Mouse (Mus musculus) lung, embryonic 15.5 days (tissue): ENCODE results near the gene Gpank1. TPM values are rescaled to one million over a fixed set of nuclear protein-coding genes. Genes with fewer than 3 reads are reported as not detected.
A peak's percentile ranks its signal among the peaks of the same experiment; 100 is the strongest.

Experiments used
- ATAC-seq: fragments of 200-750 bp; cut with Nextera tagmentation; 2 replicates; pipeline ENCODE4 v1.8.0; 2017; ENCODE audit warnings: moderate number of reproducible peaks, borderline replicate concordance; ENCODE audit not compliant: low FRiP score, low TSS enrichment; ENCODE audit errors: extremely low read depth
- H3K27ac ChIP-seq: fragments of 300-500 bp; sonication (generic); 2 replicates; pipeline ENCODE4 v1.5.1; 2015; ENCODE audit warnings: moderate library complexity, mild to moderate bottlenecking, inconsistent platforms
- H3K27me3 ChIP-seq: fragments of 300-500 bp; sonication (generic); 2 replicates; pipeline ENCODE4 v1.6.1; 2015; ENCODE audit warnings: inconsistent platforms
- H3K36me3 ChIP-seq: fragments of 300-500 bp; sonication (generic); 2 replicates; pipeline ENCODE4 v1.6.1; 2015; ENCODE audit warnings: inconsistent platforms
- H3K4me1 ChIP-seq: fragments of 300-500 bp; sonication (generic); 2 replicates; pipeline ENCODE4 v1.6.1; 2015; ENCODE audit warnings: inconsistent platforms
- H3K4me2 ChIP-seq: fragments of 300-500 bp; sonication (generic); 2 replicates; pipeline ENCODE4 v1.6.1; 2015; ENCODE audit warnings: inconsistent platforms, mild to moderate bottlenecking, moderate library complexity
- H3K4me3 ChIP-seq: fragments of 300-500 bp; sonication (generic); 2 replicates; pipeline ENCODE4 v1.5.1; 2015; ENCODE audit warnings: mild to moderate bottlenecking, inconsistent platforms
- H3K9ac ChIP-seq: fragments of 300-500 bp; sonication (generic); 2 replicates; pipeline ENCODE4 v1.6.1; 2015; ENCODE audit warnings: inconsistent platforms
- H3K9me3 ChIP-seq: fragments of 300-500 bp; sonication (generic); 2 replicates; pipeline ENCODE4 v1.6.1; 2016; ENCODE audit warnings: inconsistent platforms
- WGBS: fragments of 180-500 bp; shearing (Covaris S2); methylation state at CpG from one replicate; pipeline ENCODE4 v1.1.7; 2015; 5-methylcytosine and 5-hydroxymethylcytosine counted together
- polyA plus RNA-seq: library from polyadenylated mRNA; unstranded; fragments of >200 nt; fragmentation: Nextera tagmentation; extraction: Ambion mirVana; gene quantifications from 2 replicates; pipeline ENCODE4 v1.2.1, GENCODE M21; 2015

Gene Gpank1
- polyA plus RNA-seq, 1 experiment from 2014 or later: 17.7 TPM

DNA sequence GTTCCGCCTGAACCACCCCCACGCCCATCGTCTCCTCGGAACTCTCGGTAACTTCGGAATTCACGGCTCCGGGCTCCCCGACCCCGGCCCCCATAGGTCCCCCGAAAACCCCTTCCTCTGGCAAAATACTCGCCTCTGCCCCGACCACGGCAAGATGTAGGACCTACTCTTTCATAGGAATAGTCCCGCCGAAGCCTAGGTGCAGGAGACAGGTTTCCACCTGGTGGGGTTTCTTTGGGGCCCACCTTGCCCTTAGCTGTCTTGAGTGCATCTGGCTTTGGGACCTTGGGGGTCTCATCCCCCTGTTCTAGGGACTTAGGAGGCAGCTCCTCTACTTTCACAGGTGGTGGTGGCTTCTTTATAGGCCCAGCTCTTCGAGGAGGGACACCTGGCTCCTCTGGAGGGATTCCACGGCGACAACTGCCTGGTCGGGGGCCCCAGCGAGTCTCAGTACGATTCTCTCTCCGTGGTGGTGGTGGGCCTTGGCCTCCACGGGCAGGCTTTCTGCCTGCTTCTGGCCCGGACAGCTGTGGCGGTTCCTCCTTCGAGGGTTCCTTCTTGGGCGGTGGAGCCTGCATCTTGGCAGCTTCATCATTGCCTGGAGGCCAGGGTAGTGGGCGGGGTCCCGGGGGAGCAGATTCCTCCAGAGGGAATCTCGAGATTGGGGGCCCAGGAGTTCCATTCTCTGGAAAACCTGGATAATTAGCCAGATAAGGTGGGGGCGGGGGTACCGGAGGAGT lies 35.4 kb downstream of the Gpank1 start:
- H3K9me3 ChIP-seq: no peaks in the 10 kb centered on the region
- H3K9ac ChIP-seq: no peak overlapping the region
- no peak for ATAC-seq
- peaks cover 100% of the 10 kb centered on the region for H3K36me3 ChIP-seq
- H3K27ac ChIP-seq: no peak overlapping the region
- no peaks in the 10 kb centered on the region for H3K27me3 ChIP-seq
- WGBS: 87% methylated on average over 33 of the region's 33 CpGs
- no peak overlapping the region for H3K4me3 ChIP-seq
- H3K4me2 ChIP-seq: no peak overlapping the region
- H3K4me1 ChIP-seq: 0 out of 2 replicates have a peak, but pooled peaks cover 4% of the 10 kb centered on the region

DNA sequence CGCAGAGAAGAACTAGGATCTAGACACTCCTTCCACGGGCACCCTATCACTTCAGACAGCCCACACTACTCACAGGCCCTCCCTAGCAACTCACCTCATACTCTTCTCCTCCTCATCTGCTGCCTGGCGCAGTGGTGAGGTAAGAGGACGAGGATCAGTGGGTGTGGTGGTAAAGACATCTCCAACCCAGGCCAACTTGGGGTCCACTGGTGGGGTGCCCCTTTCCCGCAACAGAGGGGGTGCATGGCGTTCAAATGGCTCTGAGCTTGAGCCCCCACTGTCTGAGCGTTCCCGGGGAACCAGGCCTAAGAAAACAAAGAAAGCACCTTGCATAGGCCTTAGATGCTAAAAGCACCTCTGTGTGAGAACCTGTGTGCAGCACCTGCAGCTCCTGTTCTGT lies 36.0 kb downstream of the Gpank1 start:
- 92% methylated on average over 8 of the region's 8 CpGs for WGBS
- H3K4me1 ChIP-seq: peaks cover 8% of the 10 kb centered on the region
- H3K4me2 ChIP-seq: no peak overlapping the region
- H3K9me3 ChIP-seq: no peaks in the 10 kb centered on the region
- H3K36me3 ChIP-seq: peaks cover 97% of the 10 kb centered on the region
- H3K27me3 ChIP-seq: no peaks in the 10 kb centered on the region
- no peak for ATAC-seq
- H3K9ac ChIP-seq: no peak overlapping the region
- no peak overlapping the region for H3K4me3 ChIP-seq
- H3K27ac ChIP-seq: no peak overlapping the region

DNA sequence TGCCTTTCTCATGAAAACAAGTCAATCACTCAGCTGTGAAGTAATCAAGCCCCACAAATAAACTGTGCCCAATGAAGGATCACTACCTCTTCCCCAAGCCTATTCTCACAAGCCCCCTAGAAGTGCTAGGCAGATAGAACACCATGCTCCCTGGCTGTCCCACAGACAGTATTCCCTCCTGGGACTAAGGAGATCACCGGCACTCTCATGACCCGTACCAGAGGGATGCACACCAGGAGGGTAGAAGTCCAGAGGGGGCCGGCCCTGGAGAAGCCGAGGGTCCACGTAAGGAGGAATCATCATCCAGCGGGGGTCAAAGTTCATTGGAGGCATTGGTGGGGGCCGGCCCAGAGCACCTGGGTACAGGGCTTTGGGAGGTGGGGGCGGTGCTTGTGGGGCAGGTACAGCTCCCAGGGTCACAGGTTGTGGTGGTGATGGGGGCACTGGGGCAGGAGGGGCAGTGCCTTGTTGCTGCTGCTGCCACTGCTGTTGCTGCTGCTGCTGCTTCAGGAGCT lies 36.5 kb downstream of the Gpank1 start:
- Histone ChIP-seq H3K4me1 (peaks cover 13% of the 10 kb centered on the region), H3K27me3 (no peaks in the 10 kb centered on the region), H3K9me3 (no peaks in the 10 kb centered on the region), H3K9ac (no peak overlapping the region), H3K36me3 (peaks cover 93% of the 10 kb centered on the region), H3K4me3 (no peak overlapping the region), H3K27ac (no peak overlapping the region), H3K4me2 (no peak overlapping the region)
- WGBS: 98% methylated on average over 8 of the region's 8 CpGs
- no peak for ATAC-seq

DNA sequence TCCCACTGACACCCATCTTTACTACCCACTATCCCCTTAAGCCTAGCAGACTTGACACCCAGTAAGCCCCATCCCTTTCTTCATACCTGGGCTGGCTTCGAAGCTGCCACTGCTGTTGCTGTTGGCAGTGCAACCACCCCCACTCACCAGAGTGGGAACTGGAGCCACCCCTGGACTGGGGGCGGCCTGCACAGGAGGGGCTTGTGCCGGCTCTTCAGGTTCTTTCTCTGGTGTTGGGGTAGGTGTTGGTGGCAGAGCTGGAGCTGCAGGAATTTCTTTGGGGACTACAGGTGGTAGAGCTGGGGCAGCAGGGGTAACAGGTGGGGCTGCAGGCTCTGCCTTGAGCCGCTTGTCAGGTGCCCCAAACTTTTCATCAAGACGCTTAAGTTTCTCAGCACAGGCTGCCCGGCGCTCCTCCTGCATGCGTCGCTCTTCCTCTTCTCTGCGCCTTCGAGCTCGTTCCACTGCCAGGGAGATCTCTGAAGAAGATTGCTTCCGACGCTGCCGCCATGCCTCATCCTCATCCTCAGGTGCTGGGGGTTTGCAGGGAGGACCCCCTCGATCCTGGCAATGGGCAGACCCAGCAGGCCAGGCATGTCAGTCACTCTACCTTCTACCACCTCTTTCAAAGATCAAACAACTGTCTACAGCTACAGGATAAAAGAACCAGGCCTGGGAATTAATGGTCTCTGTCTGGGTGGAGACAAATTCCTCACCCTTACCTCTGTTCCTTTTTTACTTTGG lies 37.8 kb downstream of the Gpank1 start:
- H3K4me3 ChIP-seq: no peak overlapping the region
- no peak overlapping the region for H3K4me2 ChIP-seq
- H3K27ac ChIP-seq: no peak overlapping the region
- ATAC-seq: no peak
- peaks cover 80% of the 10 kb centered on the region for H3K36me3 ChIP-seq
- H3K27me3 ChIP-seq: no peaks in the 10 kb centered on the region
- H3K4me1 ChIP-seq: peaks cover 16% of the 10 kb centered on the region
- H3K9ac ChIP-seq: no peak overlapping the region
- 88% methylated on average over 16 of the region's 16 CpGs for WGBS
- H3K9me3 ChIP-seq: no peaks in the 10 kb centered on the region

DNA sequence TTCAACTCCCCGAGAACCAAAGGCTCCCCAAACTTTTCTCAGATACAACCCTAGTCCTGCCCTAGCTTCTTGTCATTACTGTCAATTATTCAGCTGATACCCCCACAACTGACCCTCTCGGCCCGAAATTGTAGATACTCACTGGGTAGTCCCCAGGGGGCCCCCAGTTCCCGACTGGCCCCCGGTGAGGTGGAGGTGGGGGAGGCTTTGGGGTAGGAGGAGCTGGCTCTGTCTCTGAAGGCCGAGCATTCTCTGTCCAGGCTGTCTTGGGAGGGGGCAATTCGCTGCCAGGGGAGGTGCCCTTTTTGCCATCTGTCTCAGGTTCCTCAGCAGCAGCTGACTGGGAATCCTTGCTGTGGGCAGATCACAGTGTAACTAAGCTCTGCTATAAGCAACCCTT lies 38.4 kb downstream of the Gpank1 start:
- Histone ChIP-seq H3K4me1 (peaks cover 16% of the 10 kb centered on the region), H3K27me3 (no peaks in the 10 kb centered on the region), H3K36me3 (peaks cover 74% of the 10 kb centered on the region), H3K4me2 (no peak overlapping the region), H3K9me3 (no peaks in the 10 kb centered on the region), H3K27ac (no peak overlapping the region), H3K9ac (no peak overlapping the region), H3K4me3 (no peak overlapping the region)
- ATAC-seq: no peak
- WGBS: 80% methylated on average over 7 of the region's 7 CpGs

DNA sequence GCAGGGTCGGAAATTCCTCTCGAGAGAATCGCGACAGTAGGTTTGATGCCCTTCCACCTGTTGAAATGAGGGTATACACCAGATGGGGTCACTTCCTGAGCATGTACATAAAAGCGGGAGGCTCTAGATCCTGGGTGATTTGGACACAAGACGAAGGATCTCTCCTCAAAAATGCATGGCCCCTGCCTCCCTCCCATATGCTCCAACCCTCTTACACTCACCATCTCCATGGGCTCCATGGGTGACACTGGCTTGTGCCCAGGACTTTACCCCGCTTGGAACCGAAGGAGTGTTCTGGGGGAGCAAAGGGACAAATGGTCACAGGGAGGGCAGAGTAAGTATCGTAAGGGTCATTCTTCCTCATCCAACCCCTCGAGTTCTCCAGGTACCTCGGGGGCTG lies 40.2 kb downstream of the Gpank1 start:
- 80% methylated on average over 11 of the region's 11 CpGs for WGBS
- Histone ChIP-seq H3K27me3 (no peaks in the 10 kb centered on the region), H3K9me3 (no peaks in the 10 kb centered on the region), H3K27ac (no peak overlapping the region), H3K36me3 (peaks cover 56% of the 10 kb centered on the region), H3K4me3 (no peak overlapping the region), H3K4me1 (peaks cover 25% of the 10 kb centered on the region), H3K4me2 (no peak overlapping the region), H3K9ac (no peak overlapping the region)
- no peak for ATAC-seq

DNA sequence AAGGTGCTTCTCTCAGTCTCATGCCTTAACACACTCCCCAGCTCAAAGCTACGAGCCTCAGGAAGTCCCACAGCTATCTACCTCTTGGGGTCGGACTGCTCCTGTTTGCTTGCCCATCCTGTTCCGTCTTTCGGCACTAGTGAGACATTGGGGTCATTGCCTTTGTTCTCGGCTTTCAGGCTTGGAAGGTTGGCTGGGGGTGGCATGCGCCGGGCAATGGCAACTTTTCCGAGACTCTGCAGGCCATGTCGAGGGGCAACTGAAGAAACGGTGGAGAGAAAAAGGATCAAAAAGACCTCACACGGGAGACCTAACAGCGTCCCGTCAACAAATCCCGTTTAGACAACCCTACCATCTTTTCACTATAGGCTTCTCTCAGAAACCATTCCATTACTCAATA lies 40.9 kb downstream of the Gpank1 start:
- Histone ChIP-seq H3K4me2 (peak overlapping the region; percentile 89), H3K27me3 (no peaks in the 10 kb centered on the region), H3K4me3 (peak overlapping the region; percentile 90), H3K9me3 (no peaks in the 10 kb centered on the region), H3K4me1 (peaks cover 29% of the 10 kb centered on the region), H3K36me3 (peaks cover 49% of the 10 kb centered on the region), H3K9ac (peak overlapping the region; percentile 97; the same call in 1 of the 2 replicates), H3K27ac (no peak overlapping the region)
- ATAC-seq: no peak
- WGBS: 52% methylated on average over 14 of the region's 14 CpGs

DNA sequence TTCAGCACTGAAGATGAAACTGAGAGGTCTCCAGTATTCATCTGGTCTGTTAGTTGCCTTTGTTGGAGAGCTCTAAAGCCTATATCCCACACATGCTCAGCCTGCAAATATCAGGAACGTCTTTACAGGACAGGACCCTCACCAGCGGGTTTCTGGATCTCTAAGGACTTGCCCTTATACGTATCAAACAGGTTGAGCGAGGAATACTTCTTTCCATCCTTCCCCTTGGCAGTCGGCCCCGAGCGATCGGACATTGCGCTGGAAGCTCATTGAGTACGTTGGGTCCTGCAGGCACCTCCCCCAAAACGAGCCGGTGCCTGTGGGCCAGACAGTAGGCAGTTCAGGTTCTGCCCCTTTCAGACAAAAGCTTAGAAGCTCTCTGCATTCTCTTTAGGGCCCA lies 41.5 kb downstream of the Gpank1 start:
- Histone ChIP-seq H3K27me3 (no peaks in the 10 kb centered on the region), H3K4me1 (peaks cover 29% of the 10 kb centered on the region), H3K27ac (no peak overlapping the region), H3K9me3 (no peaks in the 10 kb centered on the region), H3K4me3 (peak overlapping the region; percentile 90), H3K9ac (peak overlapping the region; percentile 97), H3K36me3 (peaks cover 43% of the 10 kb centered on the region), H3K4me2 (peak overlapping the region; percentile 89)
- 16% methylated on average over 12 of the region's 12 CpGs for WGBS
- ATAC-seq: no peak

DNA sequence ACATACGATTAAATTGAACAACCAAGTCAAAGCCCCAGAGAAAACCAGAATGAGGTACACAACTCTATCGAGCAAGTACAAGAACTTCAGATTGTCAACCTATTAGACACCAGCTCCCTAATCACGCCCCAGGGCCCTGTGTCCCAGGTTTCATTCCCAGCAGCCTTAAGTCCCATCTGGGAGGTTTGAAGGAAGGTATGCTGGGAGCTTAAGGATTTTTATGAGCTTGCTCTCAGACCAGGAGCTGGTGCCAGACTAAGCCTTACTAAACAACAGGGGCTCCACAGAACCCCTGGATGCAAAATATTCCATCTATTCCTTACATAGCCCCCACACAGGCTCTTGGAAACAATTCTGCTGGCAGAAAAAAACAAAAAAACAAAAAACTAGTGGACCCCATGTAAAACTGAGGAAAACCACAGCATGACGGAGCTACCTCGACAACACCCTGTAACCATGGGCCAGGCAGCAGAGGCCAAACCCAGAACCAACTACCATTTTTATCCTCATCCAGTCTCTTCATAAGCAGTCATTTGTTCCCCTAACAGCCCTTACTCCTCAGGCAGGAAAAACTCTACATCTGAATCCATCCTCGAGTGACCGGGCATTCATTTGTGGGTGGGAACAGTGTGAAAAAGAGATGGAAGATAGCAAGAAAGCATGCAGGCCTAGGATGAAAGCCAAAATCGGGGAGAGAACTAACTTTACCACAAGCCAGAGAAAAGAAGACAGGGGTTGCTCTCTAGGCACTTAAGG lies 42.2 kb downstream of the Gpank1 start:
- no peak for ATAC-seq
- H3K4me3 ChIP-seq: peak overlapping the region; percentile 90
- H3K9me3 ChIP-seq: no peaks in the 10 kb centered on the region
- peak overlapping the region; percentile 94 for H3K27ac ChIP-seq
- WGBS: 5% methylated on average over 8 of the region's 8 CpGs
- peak overlapping the region; percentile 89 for H3K4me2 ChIP-seq
- H3K9ac ChIP-seq: peak overlapping the region; percentile 97
- H3K4me1 ChIP-seq: peaks cover 29% of the 10 kb centered on the region
- H3K36me3 ChIP-seq: peaks cover 35% of the 10 kb centered on the region
- H3K27me3 ChIP-seq: no peaks in the 10 kb centered on the region

DNA sequence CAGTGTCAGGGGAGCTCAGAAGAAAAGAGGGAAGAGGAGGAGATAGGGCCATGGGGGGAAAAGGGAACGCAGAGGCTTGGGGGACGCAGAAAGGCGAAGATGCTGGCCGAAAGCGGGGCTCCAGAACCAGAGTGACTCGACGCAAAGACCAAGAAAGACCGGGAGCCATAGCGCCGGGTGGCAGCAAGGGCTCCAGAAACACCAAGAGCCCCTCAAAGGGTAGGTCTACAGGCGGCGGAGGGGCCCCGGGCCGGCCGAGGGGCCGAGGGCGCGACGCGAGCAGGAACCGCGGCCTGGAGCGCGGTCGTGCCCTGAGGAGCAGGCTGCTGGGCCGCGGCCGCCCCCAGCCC lies 42.9 kb downstream of the Gpank1 start:
- Histone ChIP-seq H3K9me3 (no peaks in the 10 kb centered on the region), H3K4me2 (peak overlapping the region; percentile 89), H3K27me3 (no peaks in the 10 kb centered on the region), H3K27ac (peak overlapping the region; percentile 94), H3K9ac (peak overlapping the region; percentile 97), H3K4me1 (peaks cover 29% of the 10 kb centered on the region), H3K36me3 (peaks cover 28% of the 10 kb centered on the region), H3K4me3 (peak overlapping the region; percentile 90)
- no peak for ATAC-seq
- WGBS: 0% methylated on average over 14 of the region's 28 CpGs

DNA sequence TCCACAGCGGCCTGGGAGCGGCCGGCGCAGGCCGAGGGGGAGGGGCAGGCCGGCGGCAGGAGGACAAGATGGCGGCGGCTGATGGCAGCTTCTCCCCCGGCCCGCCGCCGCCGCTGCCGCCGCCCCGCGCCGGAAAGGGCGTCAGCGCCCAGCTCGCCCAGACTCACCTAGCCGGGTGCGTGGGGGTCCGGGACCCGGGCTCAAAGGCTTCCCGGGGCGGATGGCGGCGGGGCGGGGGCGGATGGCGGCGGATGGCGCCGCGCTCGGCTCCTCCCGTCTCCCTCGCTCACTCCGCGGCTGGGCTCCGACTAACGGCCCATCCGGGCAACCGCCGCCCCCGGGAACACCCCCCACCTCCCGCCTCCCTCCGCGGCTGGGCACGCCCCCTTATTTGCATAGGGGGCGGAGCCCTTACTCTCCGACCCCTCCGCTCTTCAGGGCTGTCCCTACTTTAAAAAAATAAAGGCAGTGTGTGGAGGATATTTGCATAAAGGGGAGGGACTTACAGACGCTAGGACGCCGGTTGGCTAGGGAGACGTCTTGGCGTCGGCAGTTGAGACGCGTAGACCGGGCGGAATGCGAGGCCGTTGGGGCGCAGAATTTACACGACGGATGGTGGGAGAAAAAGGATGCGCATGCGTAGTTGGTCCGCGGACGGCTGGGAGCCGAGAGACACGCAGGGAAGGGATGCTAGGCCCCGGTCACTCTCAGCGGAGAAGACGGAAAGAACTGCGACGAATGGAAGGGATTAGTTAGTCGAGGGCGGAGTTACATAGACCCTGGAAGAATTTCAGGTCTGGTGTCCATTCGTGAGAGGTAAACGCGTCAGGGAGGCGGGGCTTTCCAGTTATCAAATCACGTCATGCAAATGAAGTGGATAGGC lies 43.6 kb downstream of the Gpank1 start, which contains the start of gene Prrc2a:
TSS of gene Prrc2a (minus strand) at position 330 of the 883 bp plus-strand sequence.
- ATAC-seq: peak; percentile 98
- Histone ChIP-seq H3K9ac (peak within 1 kb of the TSS; percentile 97), H3K4me2 (peak within 1 kb of the TSS; percentile 89), H3K27ac (peak within 1 kb of the TSS; percentile 100), H3K36me3 (peaks cover 22% of the 10 kb centered on the region), H3K27me3 (no peaks in the 10 kb centered on the region), H3K4me1 (peaks cover 29% of the 10 kb centered on the region), H3K9me3 (no peaks in the 10 kb centered on the region), H3K4me3 (peak within 1 kb of the TSS; percentile 90)
- WGBS: under 1% methylated on average over 54 of the region's 89 CpGs
